Mouse (Mus musculus) R1 (cell line): Measurements from ENCODE around the gene Fbxl22.

Experiments
- DNase-seq: peaks from one replicate; pipeline ENCODE4 v3.0.0-alpha.2; 2018; ENCODE audit warnings: low read depth, low spot score

Fbxl22 gene

DNA sequence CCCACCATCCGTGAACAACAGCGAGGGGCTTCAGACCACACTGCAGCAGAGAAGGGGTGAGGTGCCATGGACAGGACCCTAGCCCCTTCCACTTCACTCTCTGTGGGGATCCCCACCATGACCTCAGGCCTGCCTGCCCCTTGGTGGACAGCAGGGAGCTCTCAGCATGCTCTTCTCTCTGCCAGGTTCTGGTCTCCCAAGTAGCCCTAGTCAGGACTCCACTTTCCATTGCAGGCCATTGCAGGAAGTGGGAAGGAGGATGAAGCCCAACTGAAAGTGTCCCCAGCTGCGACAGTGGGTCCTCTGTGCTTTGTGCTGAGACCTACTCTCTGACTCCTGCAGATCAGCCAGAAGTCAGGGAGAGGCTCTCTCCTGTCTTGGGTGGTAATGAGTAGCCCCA lies 6.7 kb downstream of the Fbxl22 start:
- DNase-seq = no peak

DNA sequence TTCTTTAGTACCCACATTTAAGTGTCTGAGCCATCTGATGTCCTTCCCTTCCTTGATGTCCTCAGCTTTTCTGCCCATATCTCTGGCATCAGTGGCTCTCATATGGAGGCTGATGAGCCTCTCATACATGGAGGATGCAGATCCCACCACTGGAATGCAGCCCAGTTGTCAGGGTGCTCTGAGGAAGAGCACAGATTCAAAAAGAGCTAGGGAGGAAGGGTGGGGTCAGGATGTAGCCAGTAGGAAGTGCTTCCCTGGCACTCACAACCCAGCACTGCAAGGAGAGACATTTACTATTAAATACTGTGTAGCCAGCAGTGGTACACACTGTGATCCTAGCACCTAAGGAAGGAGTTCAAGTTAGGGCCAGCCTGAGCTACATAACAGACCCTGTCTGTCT lies 8.0 kb downstream of the Fbxl22 start:
- no peak for DNase-seq

DNA sequence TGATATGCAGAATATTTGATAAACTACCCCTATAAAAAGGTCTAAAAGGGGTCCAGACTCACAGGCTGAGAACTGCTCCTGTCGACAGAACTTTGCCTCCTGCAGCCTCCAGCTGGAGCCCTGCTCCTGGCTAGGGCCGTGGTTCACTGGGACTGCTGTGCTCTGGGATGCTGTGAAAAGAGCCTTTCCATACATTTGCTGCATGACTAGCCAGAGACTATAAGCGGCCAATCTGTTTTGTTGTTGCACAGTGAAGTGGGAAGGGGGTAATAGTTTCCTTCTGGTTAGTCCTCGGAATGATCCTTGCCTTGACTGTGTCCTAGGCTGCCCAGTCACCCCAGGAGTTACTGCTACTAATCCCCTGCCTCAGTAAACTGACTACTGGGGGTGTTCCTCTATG lies 8.4 kb downstream of the Fbxl22 start:
- DNase-seq = no peak

DNA sequence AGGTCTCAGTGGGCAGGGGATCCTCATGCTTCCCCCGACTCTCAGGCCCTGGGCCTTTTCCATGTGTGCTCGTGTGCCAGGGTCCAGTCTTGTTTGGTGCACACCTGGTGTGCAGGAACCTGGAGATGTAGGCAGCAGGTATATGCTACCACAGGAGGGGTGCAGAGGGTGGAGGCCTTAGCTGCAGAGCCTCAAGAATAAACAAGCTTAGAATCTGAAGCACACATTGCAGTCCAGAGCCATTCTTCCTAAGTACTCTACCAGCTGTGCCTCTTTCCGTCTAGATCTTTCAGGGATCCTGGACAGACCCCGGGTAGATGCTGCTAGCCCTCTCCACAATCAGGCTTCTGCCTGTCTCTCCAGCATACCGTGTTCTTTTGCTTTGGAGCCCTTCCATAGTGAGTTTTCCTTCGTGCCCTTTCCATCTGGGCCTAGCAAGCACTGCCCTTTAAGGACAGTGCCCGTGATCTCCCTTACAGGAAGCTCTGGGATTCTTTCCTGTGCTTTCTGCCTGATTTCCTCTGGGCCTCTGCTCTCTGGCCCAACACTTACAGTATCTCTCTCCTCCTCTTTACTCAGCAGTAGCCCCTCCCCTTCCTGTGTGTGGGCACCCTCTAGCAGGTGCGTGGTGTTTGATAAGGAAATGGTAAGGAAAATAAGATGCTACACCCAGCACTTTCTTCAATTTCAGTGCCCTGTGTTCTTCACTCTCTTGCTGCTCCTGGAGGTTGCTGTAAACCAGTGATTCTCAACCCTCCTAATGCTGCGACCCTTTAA lies 9.1 kb downstream of the Fbxl22 start:
- DNase-seq = no peak

DNA sequence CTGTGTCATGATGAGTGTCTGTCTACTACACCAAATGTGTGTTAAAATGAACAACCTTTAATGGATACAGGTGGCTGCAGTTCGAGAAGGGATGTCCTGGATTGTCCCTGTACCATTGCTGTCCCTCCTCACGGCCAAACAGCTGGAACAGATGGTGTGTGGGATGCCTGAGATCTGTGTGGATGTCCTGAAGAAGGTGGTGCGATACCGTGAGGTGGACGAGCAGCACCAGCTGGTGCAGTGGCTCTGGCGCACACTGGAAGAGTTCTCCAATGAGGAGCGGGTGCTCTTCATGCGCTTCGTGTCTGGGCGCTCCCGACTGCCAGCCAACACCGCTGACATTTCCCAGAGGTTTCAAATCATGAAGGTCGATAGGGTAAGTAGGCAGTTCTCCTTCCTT lies 9.9 kb downstream of the Fbxl22 start:
- no peak for DNase-seq

DNA sequence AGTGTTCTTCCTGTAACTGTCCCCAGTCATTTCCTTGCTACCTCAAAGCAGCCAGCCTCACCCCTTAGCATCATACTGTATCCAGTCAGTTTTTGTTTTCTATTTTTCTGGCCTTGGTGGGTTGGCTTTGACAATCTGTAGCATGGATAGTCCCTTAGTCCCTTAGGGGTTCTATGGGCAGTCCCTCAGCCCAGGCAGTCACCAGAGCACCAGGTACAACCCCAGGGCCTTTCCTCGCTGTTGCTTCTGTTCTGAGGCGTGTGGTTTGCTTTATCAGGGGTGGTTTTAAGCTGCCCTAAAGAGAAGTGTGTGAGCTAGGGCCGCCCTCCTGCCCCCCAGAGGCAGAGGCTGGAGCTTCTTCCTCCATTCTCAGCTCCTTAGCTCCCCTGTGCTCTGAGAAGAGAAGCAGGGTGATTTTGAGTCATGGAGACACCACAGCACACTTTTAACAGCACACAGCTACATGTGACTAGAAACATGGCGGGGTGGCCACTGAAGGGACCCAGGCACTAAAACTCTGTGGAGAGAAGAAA lies 10.4 kb downstream of the Fbxl22 start:
- DNase-seq = peak; percentile 23

DNA sequence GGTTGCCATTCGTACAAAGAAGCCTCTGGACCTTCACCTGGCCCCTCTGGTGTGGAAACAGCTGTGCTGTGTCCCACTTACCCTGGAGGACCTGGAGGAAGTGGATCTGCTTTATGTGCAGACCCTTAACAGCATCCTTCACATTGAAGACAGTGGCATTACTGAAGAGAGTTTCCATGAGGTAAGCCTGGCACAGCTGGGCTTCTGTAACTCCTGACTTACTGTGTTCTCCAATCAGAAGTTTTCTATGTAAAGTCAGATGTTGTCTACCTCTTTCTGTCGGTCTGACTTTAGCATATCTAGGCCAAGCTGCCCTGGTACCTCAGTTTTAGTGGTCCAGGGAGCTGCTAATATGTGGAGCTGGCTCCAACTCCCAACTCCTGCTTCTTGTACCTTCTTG lies 13.1 kb downstream of the Fbxl22 start:
- DNase-seq = no peak

DNA sequence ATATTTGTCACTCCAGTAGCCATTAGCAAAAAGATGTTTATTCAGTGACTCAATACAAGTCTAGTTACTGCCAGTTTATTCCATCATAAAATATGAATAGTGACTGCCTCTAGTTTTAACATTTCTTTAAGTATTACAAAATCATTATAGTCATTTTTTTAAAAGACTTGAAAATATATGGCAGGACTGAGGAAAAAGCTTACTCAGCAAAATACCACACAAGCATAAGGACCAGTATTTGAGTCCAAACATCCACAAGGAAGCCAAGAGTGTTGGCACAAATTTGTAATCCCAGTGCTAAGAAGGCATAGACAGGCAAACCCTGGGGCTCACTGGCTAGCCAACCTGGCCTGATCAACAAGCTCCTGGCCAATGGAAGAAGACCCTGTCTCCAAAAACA lies 20.4 kb downstream of the Fbxl22 start:
- no peak for DNase-seq

DNA sequence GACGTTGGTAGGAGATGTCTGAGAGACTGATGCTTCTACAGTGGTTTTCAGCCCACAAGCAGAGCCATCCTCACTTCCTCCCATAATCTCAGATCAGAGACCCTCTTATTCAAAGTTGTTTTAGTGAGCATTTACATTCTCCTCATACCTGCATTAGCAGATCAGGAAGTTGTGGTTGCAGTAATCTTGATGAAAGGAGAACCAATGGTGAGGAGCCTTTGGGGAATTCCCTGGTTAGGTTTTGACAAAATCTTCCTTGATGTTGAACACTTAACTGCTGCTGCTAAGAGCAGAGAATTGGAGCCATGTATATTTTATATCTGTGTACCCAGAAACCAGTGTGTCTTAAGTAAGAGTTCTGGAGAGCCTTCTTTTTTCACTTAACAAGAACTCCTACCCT lies 22.0 kb downstream of the Fbxl22 start:
- DNase-seq = no peak

DNA sequence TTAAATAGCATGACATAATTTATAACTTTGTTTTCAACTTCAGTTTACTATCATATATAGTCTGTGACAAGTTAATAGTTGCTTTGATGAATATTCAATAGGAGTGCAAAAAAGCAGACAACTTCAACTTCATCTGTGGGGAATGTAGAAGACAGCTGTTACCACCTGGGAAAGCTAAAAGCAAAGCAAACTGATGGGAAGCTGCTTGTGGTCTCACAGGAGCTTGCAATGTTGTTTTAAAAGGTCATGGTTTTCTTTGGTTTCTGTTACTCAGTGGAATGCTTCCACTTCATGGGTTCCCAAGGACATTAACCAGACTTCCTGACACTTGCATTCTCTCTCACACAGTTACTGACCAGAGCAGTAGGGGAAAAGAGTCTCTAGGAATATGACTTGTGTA lies 25.6 kb downstream of the Fbxl22 start:
- no peak for DNase-seq

DNA sequence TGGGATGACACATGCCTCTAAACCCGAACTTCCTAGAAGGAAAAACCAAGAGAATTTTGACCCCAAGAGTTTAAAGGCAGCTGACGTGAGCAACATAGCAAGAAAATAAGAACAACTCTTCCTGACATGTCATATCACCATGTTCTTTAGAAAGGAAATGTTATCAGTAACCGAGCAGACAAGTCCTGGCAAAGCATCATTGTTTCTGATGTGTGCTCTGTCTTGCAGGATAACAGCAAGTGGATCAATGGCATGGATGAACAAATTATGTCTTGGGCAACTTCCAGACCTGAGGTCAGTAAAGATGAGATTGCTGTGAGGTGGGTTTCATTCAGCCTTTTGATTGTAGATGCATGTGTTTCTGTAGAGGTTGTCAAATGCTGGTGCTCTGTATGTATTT lies 31.0 kb downstream of the Fbxl22 start:
- no peak for DNase-seq

DNA sequence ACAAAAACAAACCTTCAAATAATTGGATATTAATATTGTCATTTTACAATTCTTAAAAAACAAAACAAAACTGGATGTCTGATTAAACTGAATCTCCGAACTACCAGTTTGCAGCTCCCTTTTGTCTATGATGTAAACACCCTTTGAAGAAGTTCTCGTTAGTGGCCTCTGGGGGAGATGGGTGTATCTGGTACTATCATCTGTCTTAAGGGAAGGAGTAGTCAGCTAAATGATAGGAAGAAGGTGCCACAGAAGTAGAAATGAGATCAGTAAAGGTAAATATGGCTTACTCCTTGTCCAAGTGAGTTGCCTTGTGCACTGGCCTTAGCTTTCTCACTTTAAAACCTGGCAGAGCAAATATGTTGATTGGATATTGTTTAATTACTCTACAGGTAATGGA lies 36.6 kb downstream of the Fbxl22 start:
- DNase-seq = peak; percentile 4

DNA sequence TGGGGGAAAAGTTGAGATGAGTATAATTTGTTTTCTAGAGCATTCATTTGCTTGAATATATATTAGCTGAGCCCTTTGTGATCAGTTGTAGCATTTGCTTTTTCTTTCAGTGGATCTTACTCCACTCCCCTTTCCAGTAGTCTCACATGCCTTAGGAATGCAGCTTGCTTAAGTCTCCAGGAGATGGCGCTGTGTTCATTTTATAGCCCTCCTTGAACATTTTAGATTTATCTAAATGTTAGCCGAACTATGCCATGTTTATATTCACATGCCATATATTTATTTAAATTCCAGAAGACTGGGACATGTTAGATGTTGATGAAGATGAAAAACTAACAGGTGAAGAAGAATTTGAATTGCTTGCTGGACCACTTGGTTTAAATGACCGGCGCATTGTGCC lies 49.3 kb downstream of the Fbxl22 start:
- peak; percentile 62 for DNase-seq
